Mouse (Mus musculus) CH12.LX (cell line): ENCODE results near the gene Dkk2. TPM values are rescaled to one million over a fixed set of nuclear protein-coding genes. Genes with fewer than 3 reads are reported as not detected.

Source experiments
- DNase-seq: peaks from one replicate; pipeline ENCODE4 v3.0.0-alpha.2; 2013; ENCODE audit errors: extremely low read depth
- H3K27ac ChIP-seq: 2 replicates; pipeline ENCODE4 v1.5.1; 2012; ENCODE audit warnings: low read depth, mild to moderate bottlenecking, control low read depth, moderate library complexity; ENCODE audit not compliant: insufficient read depth
- H3K27me3 ChIP-seq: replicated peaks from 2 replicates; pipeline ENCODE3; 2012; ENCODE audit warnings: inconsistent platforms
- H3K36me3 ChIP-seq, 2 experiments: replicated peaks in 1 of 2; 2 replicates each; pipeline versions ENCODE3 to v1.6.1; 2012; ENCODE audit warnings: inconsistent platforms in 1 of 2, low read length in 1 of 2, mild to moderate bottlenecking in 1 of 2, mixed read lengths in 1 of 2, moderate library complexity in 1 of 2; ENCODE audit not compliant: control insufficient read depth in 1 of 2, insufficient read depth in 1 of 2
- H3K4me1 ChIP-seq, 2 experiments: 2 replicates each; pipeline ENCODE4 v1.6.1; 2012; ENCODE audit warnings: inconsistent platforms in 1 of 2, moderate library complexity in 1 of 2; ENCODE audit not compliant: insufficient read depth in 2 of 2, control insufficient read depth in 1 of 2
- H3K4me2 ChIP-seq: 2 replicates; pipeline ENCODE4 v1.6.1; 2012; ENCODE audit warnings: low read depth, mild to moderate bottlenecking, control low read depth; ENCODE audit not compliant: poor library complexity, insufficient read depth, severe bottlenecking
- H3K4me3 ChIP-seq, 3 experiments: fragments of 150-350 bp in 1 of 3; sonication (generic) in 1 of 3; replicated peaks in 1 of 3; 2 replicates each; pipeline versions ENCODE3 to v1.5.1; 2011 to 2012; ENCODE audit warnings: low read depth in 2 of 3, low read length in 2 of 3, mild to moderate bottlenecking in 2 of 3, moderate library complexity in 2 of 3, control low read depth in 1 of 3, improper control_type of control experiment in 1 of 3, inconsistent platforms in 1 of 3, mixed read lengths in 1 of 3; ENCODE audit not compliant: poor library complexity in 1 of 3
- H3K79me2 ChIP-seq: replicated peaks from 2 replicates; pipeline ENCODE4 v1.6.1; 2012; ENCODE audit warnings: mild to moderate bottlenecking, moderate library complexity; ENCODE audit not compliant: control insufficient read depth, poor library complexity, insufficient read depth, severe bottlenecking; ENCODE audit errors: extremely low read depth
- H3K9ac ChIP-seq: 2 replicates; pipeline ENCODE4 v1.6.1; 2012; ENCODE audit warnings: low read depth, mild to moderate bottlenecking, control low read depth, moderate library complexity; ENCODE audit not compliant: insufficient read depth
- H3K9me3 ChIP-seq: replicated peaks from 2 replicates; pipeline ENCODE3; 2012; ENCODE audit warnings: low read length, inconsistent platforms, mixed read lengths
- CHD1 ChIP-seq: IDR thresholded peaks from 2 replicates; pipeline ENCODE4 v1.6.1; 2012; ENCODE audit warnings: low read depth, low read length, improper control_type of control experiment, inconsistent platforms
- CTCF ChIP-seq, 2 experiments: IDR thresholded peaks in 1 of 2; conservative IDR thresholded peaks in 1 of 2; 2 replicates each; pipeline ENCODE4 v1.5.1; 2011 to 2012; ENCODE audit warnings: low read depth in 2 of 2, low read length in 2 of 2, improper control_type of control experiment in 1 of 2, inconsistent platforms in 1 of 2, mild to moderate bottlenecking in 1 of 2, moderate library complexity in 1 of 2
- GABPA ChIP-seq: IDR thresholded peaks from 2 replicates; pipeline ENCODE4 v1.6.1; 2012; ENCODE audit warnings: low read depth, low read length, improper control_type of control experiment, inconsistent platforms; ENCODE audit not compliant: insufficient replicate concordance
- MAFK ChIP-seq: IDR thresholded peaks from 2 replicates; pipeline ENCODE4 v1.6.1; 2011; ENCODE audit warnings: low read length, improper control_type of control experiment; ENCODE audit not compliant: insufficient replicate concordance
- MXI1 ChIP-seq: IDR thresholded peaks from 2 replicates; pipeline ENCODE4 v1.6.1; 2011; ENCODE audit warnings: mild to moderate bottlenecking, low read depth, low read length, improper control_type of control experiment
- MYC ChIP-seq: IDR thresholded peaks from 2 replicates; pipeline ENCODE4 v1.6.1; 2011; ENCODE audit warnings: low read depth, mild to moderate bottlenecking, improper control_type of control experiment, low read length
- RCOR1 ChIP-seq: conservative IDR thresholded peaks from 2 replicates; pipeline ENCODE4 v1.6.1; 2012; ENCODE audit warnings: low read depth, mild to moderate bottlenecking, inconsistent platforms, low read length, improper control_type of control experiment
- SMC3 ChIP-seq: IDR thresholded peaks from 2 replicates; pipeline ENCODE4 v1.6.1; 2011; ENCODE audit warnings: low read depth, low read length, improper control_type of control experiment
- UBTF ChIP-seq: IDR thresholded peaks from 2 replicates; pipeline ENCODE4 v1.6.1; 2012; ENCODE audit warnings: low read depth, mild to moderate bottlenecking, inconsistent platforms, low read length, improper control_type of control experiment, moderate library complexity
- USF2 ChIP-seq: conservative IDR thresholded peaks from 2 replicates; pipeline ENCODE4 v1.6.1; 2011; ENCODE audit warnings: low read depth, low read length, improper control_type of control experiment
- ZC3H11A ChIP-seq: IDR thresholded peaks from 2 replicates; pipeline ENCODE4 v1.6.1; 2012; ENCODE audit warnings: low read depth, mild to moderate bottlenecking, inconsistent platforms, low read length, improper control_type of control experiment
- dilution Hi-C: fragments of 300-500 bp; cut with MboI; formaldehyde crosslinking; loops from 2 replicates; pipeline ENCODE4 v1.14.3; 2020; ENCODE audit warnings: low sequenced_read_pairs; ENCODE audit not compliant: extremely low pct_unique_long_range_greater_than_20kb, extremely low pct_ligation_motif_present
- in situ Hi-C: fragments of 300-500 bp; cut with MboI; formaldehyde crosslinking; loops from 3 replicates; pipeline ENCODE4 v1.14.3; 2019; ENCODE audit warnings: low sequenced_read_pairs, low pct_ligation_motif_present, low pct_unique_long_range_greater_than_20kb, mixed read lengths
- polyA plus RNA-seq: library from polyadenylated mRNA; unstranded; fragments of >175 nt; gene quantifications from 2 replicates; pipeline ENCODE4 v1.2.1, GENCODE M21; 2012; ENCODE audit warnings: low read depth; ENCODE audit not compliant: insufficient read length
- total RNA-seq, 2 experiments: library from RNA; depleted of rRNA; stranded (reverse); fragments of 300-350 nt in 1 of 2; fragments of >200 nt in 1 of 2; gene quantifications; 2 replicates each; pipeline ENCODE4 v1.2.3; 2012 to 2014

Gene Dkk2
- total and polyA plus RNA-seq, 3 experiments: not detected

GRCm38 (mm10) chr3:132219977-132220487 is 134.9 kb downstream of the Dkk2 start:
- Histone ChIP-seq H3K27me3 (no peaks in the 10 kb centered on the region), H3K9me3 (no peaks in the 10 kb centered on the region), H3K79me2 (no peaks in the 10 kb centered on the region), H3K4me1 (no peaks in the 10 kb centered on the region), H3K27ac (no peak overlapping the region), H3K36me3 (no peaks in the 10 kb centered on the region), H3K4me2 (no peak overlapping the region), H3K4me3 (no peak overlapping the region), H3K9ac (no peak overlapping the region)
- in situ Hi-C loops (loop anchor here (25.0 kb wide), 1 partner anchor 467 kb away; the partner anchor contains the start of genes Aimp1 and Tbck), dilution Hi-C loops (no loop called here)
- no peak for DNase-seq
- no peak for TF ChIP-seq UBTF
- TF ChIP-seq ZC3H11A: no peak
- no peak for TF ChIP-seq MAFK

- dilution Hi-C loops: no loop called here
- no peak overlapping the region for H3K9ac ChIP-seq
- DNase-seq: peak; percentile 59
- no peaks in the 10 kb centered on the region for H3K79me2 ChIP-seq
- H3K4me2 ChIP-seq: no peak overlapping the region
- no peaks in the 10 kb centered on the region for H3K27me3 ChIP-seq
- H3K36me3 ChIP-seq: no peaks in the 10 kb centered on the region
- no peaks in the 10 kb centered on the region for H3K9me3 ChIP-seq
- peaks cover 0 to 5% of the 10 kb centered on the region in 2 experiments; a peak in 2 of 4 replicates for H3K4me1 ChIP-seq
- no peak overlapping the region for H3K27ac ChIP-seq
- in situ Hi-C loops: no loop called here
- no peak overlapping the region for H3K4me3 ChIP-seq
- no peak for TF ChIP-seq CHD1
- TF ChIP-seq SMC3: no peak
- no peak for TF ChIP-seq MXI1
- TF ChIP-seq RCOR1: no peak
- no peak for TF ChIP-seq MYC
- no peak for TF ChIP-seq USF2
- TF ChIP-seq UBTF: no peak
- no peak for TF ChIP-seq CTCF (conservative IDR thresholded peaks at IDR 0.05 in 1 of 2, IDR thresholded peaks at IDR 0.05 in 1 of 2; ENCODE audit: low read depth in 2 of 2, low read length in 2 of 2)
- no peak for TF ChIP-seq GABPA
- TF ChIP-seq, all 38 proteins: peak for 0
These were observed 142.5 kb downstream of the Dkk2 start for GRCm38 (mm10) chr3:132227622-132228021.
